Mouse (Mus musculus): ENCODE results near the gene Actg2. TPM values are rescaled to one million over a fixed set of nuclear protein-coding genes. Genes with fewer than 3 reads are reported as not detected.

The Actg2 gene
- polyA plus RNA-seq, 1 experiment: 80.1 TPM

DNA sequence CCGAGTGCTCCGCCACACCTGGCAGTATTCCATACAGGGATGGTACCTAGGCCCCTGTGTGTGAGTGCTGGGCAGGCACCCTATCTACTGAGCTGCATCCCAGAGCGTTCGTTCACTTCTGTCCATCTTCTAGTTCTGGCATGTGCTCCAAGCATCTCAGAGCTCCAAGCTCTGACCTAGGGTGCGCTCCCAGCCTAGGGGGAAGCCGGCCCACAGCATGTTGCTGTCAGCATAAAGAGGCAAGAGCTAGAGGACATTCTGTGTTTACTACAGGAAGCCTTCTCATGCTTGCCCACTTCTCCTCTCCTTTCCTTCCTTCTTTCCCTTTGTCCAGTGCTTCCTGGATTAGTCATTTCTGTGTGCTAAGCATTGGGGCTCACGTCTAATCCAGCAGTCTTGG, 60.6 kb downstream of the Actg2 start:
- TF ChIP-seq MAX (IDR thresholded peaks at IDR 0.05; ENCODE audit: low read depth) (no peak), USF1 (IDR thresholded peaks at IDR 0.05; ENCODE audit: low read depth) (no peak), MYOD1 (IDR thresholded peaks at IDR 0.05; ENCODE audit: control insufficient read depth in 1 of 3, insufficient read length in 2 of 3, low read depth in 2 of 3) (no peak), CEBPB (IDR thresholded peaks at IDR 0.05; ENCODE audit: insufficient read depth, poor library complexity, severe bottlenecking) (no peak), POLR2A (IDR thresholded peaks at IDR 0.05; ENCODE audit: insufficient read length, low read depth) (no peak), REST (IDR thresholded peaks at IDR 0.05; ENCODE audit: insufficient read depth, insufficient read length) (no peak), SRF (IDR thresholded peaks at IDR 0.05; ENCODE audit: control insufficient read depth, insufficient read length, low read depth) (no peak), TCF12 (IDR thresholded peaks at IDR 0.05; ENCODE audit: insufficient read depth, poor library complexity, severe bottlenecking) (no peak), TCF3 (IDR thresholded peaks at IDR 0.05; ENCODE audit: insufficient read length, low read depth) (no peak), MYOG (IDR thresholded peaks at IDR 0.05; ENCODE audit: control insufficient read depth in 1 of 3, insufficient read depth in 1 of 3, insufficient read length in 2 of 3, low read depth in 2 of 3) (no peak), POLR2AphosphoS2 (IDR thresholded peaks at IDR 0.05; ENCODE audit: insufficient read length, low read depth) (no peak), E2F4 (IDR thresholded peaks at IDR 0.05; ENCODE audit: insufficient read depth) (no peak)
- Histone ChIP-seq H3K36me3 (ENCODE audit: control insufficient read depth, insufficient read depth) (peaks cover 12% of the 10 kb centered on the region), H3K79me2 (ENCODE audit: control insufficient read depth, insufficient read depth) (no peaks in the 10 kb centered on the region)

DNA sequence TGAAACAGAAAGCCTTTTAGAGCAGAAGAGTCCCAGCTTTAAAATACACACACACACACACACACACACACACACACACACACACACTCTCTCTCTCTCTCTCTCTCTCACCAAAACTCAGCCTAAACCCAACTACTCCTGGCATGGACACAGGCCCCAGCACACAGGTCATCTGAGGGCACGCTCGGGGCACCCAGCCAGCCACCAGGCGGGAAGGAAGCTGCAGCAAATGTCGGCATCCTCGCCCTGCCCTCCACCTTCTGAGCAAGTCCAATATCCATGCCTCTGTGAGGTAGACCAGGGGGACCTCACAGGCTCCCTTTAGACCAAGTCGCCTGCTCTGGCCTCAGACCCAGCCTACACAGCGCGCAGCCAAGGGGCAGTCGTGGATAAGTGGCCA, 62.8 kb downstream of the Actg2 start:
- TF ChIP-seq REST (IDR thresholded peaks at IDR 0.05; ENCODE audit: insufficient read depth, insufficient read length): no peak
- no peak for TF ChIP-seq POLR2AphosphoS2 (IDR thresholded peaks at IDR 0.05; ENCODE audit: insufficient read length, low read depth)
- no peak for TF ChIP-seq MYOG (IDR thresholded peaks at IDR 0.05; ENCODE audit: control insufficient read depth in 1 of 3, insufficient read depth in 1 of 3, insufficient read length in 2 of 3, low read depth in 2 of 3)
- TF ChIP-seq MAX (IDR thresholded peaks at IDR 0.05; ENCODE audit: low read depth): no peak
- no peak for TF ChIP-seq CEBPB (IDR thresholded peaks at IDR 0.05; ENCODE audit: insufficient read depth, poor library complexity, severe bottlenecking)
- no peak for TF ChIP-seq POLR2A (IDR thresholded peaks at IDR 0.05; ENCODE audit: insufficient read length, low read depth)
- TF ChIP-seq TCF12 (IDR thresholded peaks at IDR 0.05; ENCODE audit: insufficient read depth, poor library complexity, severe bottlenecking): no peak
- no peak for TF ChIP-seq SRF (IDR thresholded peaks at IDR 0.05; ENCODE audit: control insufficient read depth, insufficient read length, low read depth)
- TF ChIP-seq E2F4 (IDR thresholded peaks at IDR 0.05; ENCODE audit: insufficient read depth): no peak
- TF ChIP-seq USF1 (IDR thresholded peaks at IDR 0.05; ENCODE audit: low read depth): no peak
- TF ChIP-seq TCF3 (IDR thresholded peaks at IDR 0.05; ENCODE audit: insufficient read length, low read depth): no peak
- Histone ChIP-seq H3K79me2 (ENCODE audit: control insufficient read depth, insufficient read depth) (no peaks in the 10 kb centered on the region), H3K27me3 (ENCODE audit: control insufficient read depth, insufficient read depth, insufficient read length) (no peaks in the 10 kb centered on the region)

More for the DNA sequence above, 60.6 kb downstream of the Actg2 start:
- no peak overlapping the region for H3K4me2 ChIP-seq (ENCODE audit: low read depth)
- H3K4me3 ChIP-seq: no peak overlapping the region
- no peak overlapping the region for H3ac ChIP-seq (ENCODE audit: control insufficient read depth, insufficient read length)
- no peaks in the 10 kb centered on the region for H3K27me3 ChIP-seq (ENCODE audit: control insufficient read depth, insufficient read depth, insufficient read length)

DNA sequence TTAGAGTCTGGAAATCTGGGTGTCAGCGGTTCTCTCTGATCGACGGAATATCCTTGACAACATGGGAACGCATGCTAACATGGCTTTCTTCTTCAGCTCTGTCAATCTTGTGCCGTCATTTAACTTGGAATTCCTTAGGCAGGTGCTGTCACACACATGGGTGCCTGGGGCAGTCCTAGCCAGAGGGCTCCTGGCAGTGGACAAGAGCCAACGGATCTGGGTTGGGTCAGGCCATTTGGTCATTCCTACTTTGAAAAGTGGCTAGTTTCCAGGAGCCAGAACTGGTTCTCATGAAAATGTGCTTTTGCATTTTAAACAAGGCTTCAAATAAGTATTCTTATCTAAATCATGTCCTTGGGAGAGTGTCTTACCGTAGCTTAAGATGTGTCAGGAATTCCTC, 64.3 kb downstream of the Actg2 start:
- no peaks in the 10 kb centered on the region for H3K36me3 ChIP-seq (ENCODE audit: control insufficient read depth, insufficient read depth)
- no peaks in the 10 kb centered on the region for H3K27me3 ChIP-seq (ENCODE audit: control insufficient read depth, insufficient read depth, insufficient read length)
- no peak overlapping the region for H3ac ChIP-seq (ENCODE audit: control insufficient read depth, insufficient read length)
- no peak overlapping the region for H3K4me3 ChIP-seq
- TF ChIP-seq USF1 (IDR thresholded peaks at IDR 0.05; ENCODE audit: low read depth) (no peak), MYOD1 (IDR thresholded peaks at IDR 0.05; ENCODE audit: control insufficient read depth in 1 of 3, insufficient read length in 2 of 3, low read depth in 2 of 3) (no peak)
- H3K79me2 ChIP-seq (ENCODE audit: control insufficient read depth, insufficient read depth): no peaks in the 10 kb centered on the region
- no peak overlapping the region for H3K4me2 ChIP-seq (ENCODE audit: low read depth)

More for the DNA sequence above, 62.8 kb downstream of the Actg2 start:
- Histone ChIP-seq H3ac (ENCODE audit: control insufficient read depth, insufficient read length) (no peak overlapping the region), H3K4me3 (no peak overlapping the region), H3K36me3 (ENCODE audit: control insufficient read depth, insufficient read depth) (no peaks in the 10 kb centered on the region), H3K4me2 (ENCODE audit: low read depth) (no peak overlapping the region)

DNA sequence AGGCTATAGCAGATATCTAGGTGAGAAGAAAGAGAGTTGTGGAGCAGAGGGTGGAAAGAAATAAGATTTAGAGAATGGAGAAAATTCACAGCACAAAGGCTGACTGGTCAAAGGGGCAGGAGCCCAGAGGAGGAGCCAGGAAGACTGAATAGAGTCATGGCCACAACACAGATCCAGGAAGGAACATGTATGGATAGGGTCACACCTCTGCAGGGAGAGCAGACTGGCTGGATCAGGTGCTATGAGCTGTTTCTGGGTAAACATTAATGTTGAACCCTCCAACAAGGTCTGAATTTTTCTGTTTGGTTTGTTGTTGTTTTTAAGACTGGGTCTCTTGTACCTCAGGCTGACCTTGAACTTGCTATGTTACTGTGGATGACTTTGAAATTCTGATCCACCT, 72.1 kb downstream of the Actg2 start:
- Histone ChIP-seq H3K79me2 (ENCODE audit: control insufficient read depth, insufficient read depth) (no peaks in the 10 kb centered on the region), H3K27me3 (ENCODE audit: control insufficient read depth, insufficient read depth, insufficient read length) (no peaks in the 10 kb centered on the region), H3K4me3 (no peak overlapping the region), H3K4me2 (ENCODE audit: low read depth) (no peak overlapping the region), H3ac (ENCODE audit: control insufficient read depth, insufficient read length) (no peak overlapping the region), H3K36me3 (ENCODE audit: control insufficient read depth, insufficient read depth) (no peaks in the 10 kb centered on the region)
- no peak for TF ChIP-seq E2F4 (IDR thresholded peaks at IDR 0.05; ENCODE audit: insufficient read depth)
- TF ChIP-seq MAX (IDR thresholded peaks at IDR 0.05; ENCODE audit: low read depth): no peak
- no peak for TF ChIP-seq POLR2AphosphoS2 (IDR thresholded peaks at IDR 0.05; ENCODE audit: insufficient read length, low read depth)
- no peak for TF ChIP-seq POLR2A (IDR thresholded peaks at IDR 0.05; ENCODE audit: insufficient read length, low read depth)

Other genes with a start within 250 kb of the Actg2 start
- 260 TPM for gene Mthfd2, start 210.4 kb downstream of the Actg2 start, polyA plus RNA-seq (2012; fragmentation: generic; extraction: Trizol)
- 22.8 TPM for gene Mob1a, start 210.2 kb downstream of the Actg2 start, polyA plus RNA-seq (2012; fragmentation: generic; extraction: Trizol)
- 104 TPM for gene Bola3, start 187.1 kb downstream of the Actg2 start, polyA plus RNA-seq (2012; fragmentation: generic; extraction: Trizol)
- 11.4 TPM for gene Tet3, start 77.2 kb downstream of the Actg2 start, polyA plus RNA-seq (2012; fragmentation: generic; extraction: Trizol)
- gene Dguok, start 29.3 kb downstream of the Actg2 start, polyA plus RNA-seq (2012; fragmentation: generic; extraction: Trizol): 28.6 TPM
- gene Stambp, start 36.5 kb upstream of the Actg2 start, polyA plus RNA-seq (2012; fragmentation: generic; extraction: Trizol): 8.8 TPM
- gene Clec4f, start 119.9 kb upstream of the Actg2 start, polyA plus RNA-seq (2012; fragmentation: generic; extraction: Trizol): not detected
- gene Cd207, start 141.6 kb upstream of the Actg2 start, polyA plus RNA-seq (2012; fragmentation: generic; extraction: Trizol): not detected
- gene Vax2, start 175.0 kb upstream of the Actg2 start, polyA plus RNA-seq (2012; fragmentation: generic; extraction: Trizol): 0.66 TPM
- not detected for gene Atp6v1b1, start 206.7 kb upstream of the Actg2 start, polyA plus RNA-seq (2012; fragmentation: generic; extraction: Trizol)
- gene Ankrd53, start 226.4 kb upstream of the Actg2 start, polyA plus RNA-seq (2012; fragmentation: generic; extraction: Trizol): 0.05 TPM
- gene Tex261, start 239.5 kb upstream of the Actg2 start, polyA plus RNA-seq (2012; fragmentation: generic; extraction: Trizol): 70.7 TPM